Mouse (Mus musculus) small intestine, adult 2 months (tissue): Measurements from ENCODE around the gene Slc15a3.

Experiments
- CTCF ChIP-seq: fragments of 200-500 bp; IDR thresholded peaks from 2 replicates; pipeline ENCODE4 v1.5.1; 2012; ENCODE audit warnings: low read depth, mild to moderate bottlenecking, control low read depth, inconsistent platforms, low read length, moderate library complexity, mixed read lengths; ENCODE audit not compliant: insufficient replicate concordance, insufficient read length; ENCODE audit errors: extremely low read depth
- POLR2A ChIP-seq: fragments of 200-500 bp; IDR thresholded peaks from 2 replicates; pipeline ENCODE4 v1.6.1; 2012; ENCODE audit warnings: low read depth, mild to moderate bottlenecking, control low read depth, inconsistent platforms, low read length, moderate library complexity

DNA sequence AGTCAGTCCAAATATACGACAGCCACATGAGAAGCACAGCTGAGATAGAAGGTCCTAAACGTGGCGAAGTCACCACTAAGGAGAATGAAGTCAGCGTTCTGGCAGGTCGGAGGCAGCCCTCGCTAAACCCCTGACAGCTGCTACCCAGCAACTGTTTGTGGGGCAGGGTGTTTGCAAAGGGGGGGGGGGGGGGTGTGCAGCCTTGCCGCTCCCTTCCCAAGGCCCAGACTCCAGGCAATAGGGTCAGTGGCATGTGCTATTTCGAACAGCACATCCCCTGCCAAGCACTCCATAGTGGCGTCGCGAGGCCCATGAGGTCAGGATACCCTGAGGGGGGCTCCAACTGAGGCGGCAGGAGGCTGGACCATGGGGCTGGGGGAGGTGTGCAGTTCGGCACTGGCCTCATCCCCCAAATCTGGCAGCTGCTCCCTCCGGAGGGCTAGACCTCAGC, 41.5 kb downstream of the Slc15a3 start:
- TF ChIP-seq CTCF (no peak), POLR2A (no peak)
